Mouse (Mus musculus): ENCODE results near the gene Lin7b. TPM values are rescaled to one million over a fixed set of nuclear protein-coding genes. Genes with fewer than 3 reads are reported as not detected.

The Lin7b gene
- polyA plus RNA-seq, 1 experiment, result not detected

DNA sequence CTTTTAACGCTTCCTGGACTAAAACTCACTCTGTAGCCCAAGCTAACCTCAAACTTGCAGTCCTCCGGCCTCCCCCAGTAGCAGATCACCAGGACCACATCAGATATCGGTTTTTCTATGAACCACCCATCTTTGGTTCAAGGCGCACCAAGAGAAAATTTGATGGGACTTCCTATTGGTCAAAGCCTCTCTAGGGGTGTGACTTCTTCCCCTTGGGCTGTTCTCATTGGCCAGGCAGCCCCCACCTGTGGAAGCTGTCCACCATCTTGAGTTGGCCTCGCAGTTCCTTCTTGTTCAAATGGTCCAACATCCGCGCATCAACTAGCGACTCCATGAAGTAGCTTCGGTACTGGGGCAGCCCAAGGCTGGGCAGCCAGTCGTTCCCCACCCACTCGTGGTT lies 28.3 kb downstream of the Lin7b start:
- Histone ChIP-seq H3K4me3 (ENCODE audit: insufficient read depth, low read depth, low read length) (no peak overlapping the region), H3K4me1 (ENCODE audit: control insufficient read depth, insufficient read depth, insufficient read length, low read length) (peaks cover 11% of the 10 kb centered on the region; the same call in 1 of the 2 replicates), H3K27ac (replicated peaks; ENCODE audit: low read depth, low read length) (no peak overlapping the region)

DNA sequence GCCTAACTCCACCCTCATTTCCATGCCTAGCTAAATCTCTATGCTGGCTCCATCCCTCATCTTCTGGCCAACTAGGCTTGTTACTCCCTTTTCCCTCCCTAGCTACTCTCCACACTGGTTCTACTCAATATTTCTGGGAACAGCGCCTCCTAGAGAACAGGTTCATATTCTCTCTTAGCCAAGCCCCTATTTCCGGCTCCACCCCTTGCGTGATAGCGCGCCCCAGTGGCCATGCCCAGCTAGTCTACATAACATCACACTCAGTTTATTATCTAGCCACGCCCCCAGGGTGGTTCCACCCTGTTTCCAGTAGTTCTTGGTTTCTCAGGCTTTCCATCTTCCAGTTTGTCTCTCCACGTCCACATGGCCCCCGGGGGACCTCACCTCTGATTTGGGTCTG lies 29.1 kb downstream of the Lin7b start:
- H3K27ac ChIP-seq (replicated peaks; ENCODE audit: low read depth, low read length), result no peak overlapping the region
- peak overlapping the region; percentile 5; the same call in 1 of the 2 replicates for H3K4me3 ChIP-seq (ENCODE audit: insufficient read depth, low read depth, low read length)
- peaks cover 11% of the 10 kb centered on the region; the same call in 1 of the 2 replicates for H3K4me1 ChIP-seq (ENCODE audit: control insufficient read depth, insufficient read depth, insufficient read length, low read length)

DNA sequence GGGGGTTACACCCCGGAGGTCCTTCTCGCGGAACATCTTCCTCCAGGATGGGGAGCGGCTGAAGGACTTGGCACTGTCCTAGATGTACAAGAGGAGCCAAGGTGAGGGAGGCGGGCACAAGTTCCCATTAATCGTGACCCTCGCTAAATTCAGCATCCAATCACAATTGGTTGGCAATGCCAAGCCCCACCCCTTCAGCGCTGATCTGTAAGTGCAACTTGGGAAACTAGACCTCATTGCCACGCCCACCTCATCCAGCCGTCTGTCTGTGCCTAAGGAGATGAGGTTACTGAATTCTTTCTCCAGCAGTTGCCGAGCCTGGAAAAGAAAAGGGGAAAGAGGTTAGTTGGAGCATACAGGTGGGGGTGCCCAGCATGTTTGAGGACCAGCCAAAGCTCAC lies 29.7 kb downstream of the Lin7b start:
- H3K4me1 ChIP-seq (ENCODE audit: control insufficient read depth, insufficient read depth, insufficient read length, low read length), result peaks cover 11% of the 10 kb centered on the region; the same call in 1 of the 2 replicates
- no peak overlapping the region for H3K27ac ChIP-seq (replicated peaks; ENCODE audit: low read depth, low read length)
- peak overlapping the region; percentile 49; the same call in 1 of the 2 replicates for H3K4me3 ChIP-seq (ENCODE audit: insufficient read depth, low read depth, low read length)

DNA sequence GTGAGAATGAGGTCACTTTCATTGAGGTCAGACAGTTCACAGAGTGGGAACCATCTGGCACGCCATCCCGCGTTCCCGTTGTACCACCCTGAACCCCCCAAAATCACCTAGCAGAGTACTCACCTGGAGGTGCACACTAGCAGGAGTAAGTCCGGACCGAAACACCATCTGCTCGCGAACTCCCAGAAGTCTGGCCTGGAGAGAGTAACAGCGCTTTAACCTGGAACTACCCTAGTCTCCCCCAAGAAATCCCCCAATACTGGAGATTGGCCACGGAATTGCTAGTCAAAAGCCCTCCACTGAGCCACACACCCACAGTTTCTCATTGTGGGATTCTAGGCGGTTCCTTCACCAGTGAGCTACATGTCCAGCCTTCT lies 30.3 kb downstream of the Lin7b start:
- Histone ChIP-seq H3K4me1 (ENCODE audit: control insufficient read depth, insufficient read depth, insufficient read length, low read length) (peaks cover 11% of the 10 kb centered on the region; the same call in 1 of the 2 replicates), H3K27ac (replicated peaks; ENCODE audit: low read depth, low read length) (no peak overlapping the region), H3K4me3 (ENCODE audit: insufficient read depth, low read depth, low read length) (peak overlapping the region; percentile 49)

DNA sequence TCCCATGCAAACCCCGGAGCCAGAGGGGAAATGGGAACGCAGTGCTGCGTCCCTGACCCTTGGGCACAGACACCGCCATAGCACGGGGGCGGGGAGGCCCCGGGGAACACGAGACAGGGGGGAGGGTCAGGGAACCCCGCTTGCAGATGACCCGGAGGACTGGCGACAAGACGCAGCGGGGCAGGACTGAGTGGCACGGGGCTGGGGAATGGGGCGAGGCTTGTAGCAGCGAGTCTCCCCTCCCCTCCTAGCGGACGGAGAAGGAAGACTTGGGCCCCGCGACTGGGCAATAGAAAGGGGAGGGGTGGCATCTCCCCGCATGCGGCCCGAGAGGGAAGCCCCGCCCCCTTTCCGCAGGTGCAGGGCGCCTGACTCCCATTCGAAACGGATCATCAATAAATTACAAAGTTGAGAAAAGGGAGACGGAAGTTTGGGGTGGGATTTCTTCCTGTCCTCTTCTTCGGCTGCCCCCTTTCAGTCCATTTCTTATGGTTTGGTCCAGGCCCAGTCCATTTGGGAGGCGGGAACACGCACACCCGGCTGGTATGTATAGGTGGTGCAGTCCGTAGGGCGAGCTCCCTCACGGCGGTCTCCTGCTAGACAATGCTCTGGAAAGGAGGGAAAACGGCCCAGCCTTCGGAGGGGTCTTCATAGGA lies 30.8 kb downstream of the Lin7b start:
- peaks cover 11% of the 10 kb centered on the region; the same call in 1 of the 2 replicates for H3K4me1 ChIP-seq (ENCODE audit: control insufficient read depth, insufficient read depth, insufficient read length, low read length)
- no peak overlapping the region for H3K27ac ChIP-seq (replicated peaks; ENCODE audit: low read depth, low read length)

DNA sequence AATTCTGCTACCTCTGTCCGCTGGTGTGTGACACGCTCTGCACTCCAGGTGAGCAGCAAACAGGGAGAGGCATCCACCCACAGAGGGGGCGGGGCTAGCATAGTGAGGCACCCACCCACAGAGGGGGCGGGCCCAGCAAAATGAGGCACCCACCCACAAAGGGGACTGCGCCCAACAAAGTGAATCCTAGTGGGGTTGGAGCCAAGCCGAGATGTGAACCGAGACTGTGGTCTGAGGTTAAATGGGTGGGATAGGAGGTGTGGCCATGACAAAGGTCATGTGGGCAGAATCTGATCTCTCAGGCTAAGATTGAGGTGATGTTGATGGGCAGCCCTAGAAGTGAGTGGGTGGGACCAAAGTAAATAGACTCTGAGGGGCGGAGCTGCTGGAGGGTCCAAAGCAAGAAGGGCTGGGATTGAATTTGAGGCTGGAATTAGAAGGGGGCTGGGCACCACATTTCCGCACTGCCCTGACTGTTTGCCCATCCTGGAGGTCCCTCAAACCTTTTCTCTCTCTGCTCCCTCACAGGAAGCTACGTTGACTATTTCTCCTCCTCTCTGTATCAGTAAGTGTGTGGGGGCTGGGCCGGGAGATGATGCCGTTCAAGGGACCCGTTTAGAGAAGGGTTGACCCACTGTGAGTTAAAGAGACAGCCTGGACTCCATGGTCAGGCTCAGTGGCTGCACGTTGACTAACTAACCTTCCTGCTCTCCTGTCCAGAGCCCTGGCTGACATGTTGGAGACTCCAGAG lies 32.0 kb downstream of the Lin7b start:
- H3K4me1 ChIP-seq (ENCODE audit: control insufficient read depth, insufficient read depth, insufficient read length, low read length), result peaks cover 11% of the 10 kb centered on the region; the same call in 1 of the 2 replicates
- no peak overlapping the region for H3K27ac ChIP-seq (replicated peaks; ENCODE audit: low read depth, low read length)
- H3K4me3 ChIP-seq (ENCODE audit: insufficient read depth, low read depth, low read length), result 0 out of 2 replicates have a peak overlapping the region, but pooled peaks have one; percentile 49

More for the DNA sequence above, 30.8 kb downstream of the Lin7b start:
- peak overlapping the region; percentile 49 for H3K4me3 ChIP-seq (ENCODE audit: insufficient read depth, low read depth, low read length)

DNA sequence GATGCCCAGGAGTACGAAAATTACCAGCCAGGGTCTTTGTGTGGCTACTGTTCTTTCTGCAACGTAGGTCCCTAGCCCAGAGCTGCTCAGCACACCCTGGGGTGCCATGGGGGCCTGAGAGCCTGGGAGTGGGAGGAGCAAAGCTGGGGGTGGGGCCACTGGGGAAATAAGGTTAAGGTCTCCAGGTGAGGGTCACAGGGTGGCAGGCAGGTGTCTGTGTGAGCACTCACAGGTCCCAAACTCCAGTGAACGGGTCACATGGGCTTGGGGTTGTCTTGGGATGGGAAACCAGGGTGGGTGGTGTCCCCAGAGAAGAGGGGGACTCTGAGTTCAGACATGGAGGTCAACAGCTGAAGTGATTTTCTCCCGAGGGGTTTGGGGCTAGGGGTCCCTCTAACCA lies 32.9 kb downstream of the Lin7b start:
- H3K27ac ChIP-seq (replicated peaks; ENCODE audit: low read depth, low read length), result no peak overlapping the region
- H3K4me3 ChIP-seq (ENCODE audit: insufficient read depth, low read depth, low read length), result no peak overlapping the region

DNA sequence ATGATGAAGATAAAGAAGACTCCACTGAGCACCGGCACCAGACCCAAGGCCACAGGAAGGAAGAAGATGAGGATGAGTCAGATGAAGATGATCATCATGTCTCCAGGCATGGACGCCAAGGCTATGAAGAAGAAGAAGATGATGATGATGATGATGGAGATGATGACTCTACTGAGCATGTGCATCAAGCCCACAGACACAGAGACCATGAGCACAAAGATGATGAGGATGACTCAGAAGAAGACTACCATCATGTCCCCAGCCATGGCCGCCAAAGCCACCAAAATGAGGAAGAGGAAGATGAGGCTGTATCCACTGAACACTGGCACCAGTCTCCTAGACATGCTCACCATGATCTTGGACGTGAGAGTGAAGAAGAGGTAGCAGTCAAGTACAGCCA lies 34.1 kb downstream of the Lin7b start:
- Histone ChIP-seq H3K4me3 (ENCODE audit: insufficient read depth, low read depth, low read length) (no peak overlapping the region), H3K4me1 (ENCODE audit: control insufficient read depth, insufficient read depth, insufficient read length, low read length) (peaks cover 22% of the 10 kb centered on the region), H3K27ac (replicated peaks; ENCODE audit: low read depth, low read length) (no peak overlapping the region)

More for the DNA sequence above, 32.9 kb downstream of the Lin7b start:
- peaks cover 16% of the 10 kb centered on the region for H3K4me1 ChIP-seq (ENCODE audit: control insufficient read depth, insufficient read depth, insufficient read length, low read length)

DNA sequence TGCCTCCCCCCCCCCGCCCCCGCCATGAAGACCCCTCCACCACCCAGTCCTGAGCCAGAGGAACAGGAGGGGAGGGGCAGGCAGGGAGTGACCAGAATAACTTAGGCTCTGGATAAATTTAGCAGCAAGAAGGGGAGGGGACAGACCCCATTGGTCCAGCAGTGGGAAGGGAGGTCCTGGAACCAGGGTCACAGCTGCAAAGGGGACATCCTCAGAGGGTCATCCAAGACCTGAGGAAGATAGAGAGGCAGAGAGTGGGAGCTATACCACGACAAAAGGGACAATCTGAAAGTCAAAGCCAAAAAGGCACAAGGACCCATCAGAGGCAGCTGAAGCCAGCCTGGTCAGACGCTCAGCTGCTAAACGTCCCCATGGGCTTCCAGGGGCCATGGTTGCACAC lies 35.3 kb downstream of the Lin7b start, which contains the start of gene Hrc:
TSS of gene Hrc (plus strand) at position 235 of the 400 bp plus-strand sequence.
- Histone ChIP-seq H3K4me3 (ENCODE audit: insufficient read depth, low read depth, low read length) (no peak within 1 kb of the TSS; the same call in 1 of the 2 replicates), H3K4me1 (ENCODE audit: control insufficient read depth, insufficient read depth, insufficient read length, low read length) (peaks cover 14% of the 10 kb centered on the region), H3K27ac (replicated peaks; ENCODE audit: low read depth, low read length) (no peak within 1 kb of the TSS)

DNA sequence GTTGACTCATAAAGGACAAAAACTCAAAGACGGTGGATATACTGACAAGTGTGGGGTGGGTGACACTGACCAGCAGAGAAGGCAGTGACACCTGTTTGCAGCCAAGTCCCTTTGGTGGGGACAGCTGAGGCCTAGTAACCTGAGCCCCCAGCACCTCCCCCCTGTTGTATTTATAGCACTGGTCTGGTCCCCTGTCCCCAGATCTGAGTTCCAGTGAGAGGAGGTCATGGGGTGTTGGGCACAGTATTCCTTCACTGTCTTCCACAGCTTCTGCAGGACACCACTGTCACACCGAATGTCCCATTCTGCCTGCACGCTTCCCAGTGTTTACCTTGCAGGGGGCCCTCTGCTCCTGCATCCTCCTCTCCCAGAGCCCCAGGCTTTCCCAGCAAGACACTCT lies 35.8 kb downstream of the Lin7b start:
- H3K27ac ChIP-seq (replicated peaks; ENCODE audit: low read depth, low read length), result no peak overlapping the region
- peaks cover 11% of the 10 kb centered on the region for H3K4me1 ChIP-seq (ENCODE audit: control insufficient read depth, insufficient read depth, insufficient read length, low read length)
- no peak overlapping the region for H3K4me3 ChIP-seq (ENCODE audit: insufficient read depth, low read depth, low read length)

DNA sequence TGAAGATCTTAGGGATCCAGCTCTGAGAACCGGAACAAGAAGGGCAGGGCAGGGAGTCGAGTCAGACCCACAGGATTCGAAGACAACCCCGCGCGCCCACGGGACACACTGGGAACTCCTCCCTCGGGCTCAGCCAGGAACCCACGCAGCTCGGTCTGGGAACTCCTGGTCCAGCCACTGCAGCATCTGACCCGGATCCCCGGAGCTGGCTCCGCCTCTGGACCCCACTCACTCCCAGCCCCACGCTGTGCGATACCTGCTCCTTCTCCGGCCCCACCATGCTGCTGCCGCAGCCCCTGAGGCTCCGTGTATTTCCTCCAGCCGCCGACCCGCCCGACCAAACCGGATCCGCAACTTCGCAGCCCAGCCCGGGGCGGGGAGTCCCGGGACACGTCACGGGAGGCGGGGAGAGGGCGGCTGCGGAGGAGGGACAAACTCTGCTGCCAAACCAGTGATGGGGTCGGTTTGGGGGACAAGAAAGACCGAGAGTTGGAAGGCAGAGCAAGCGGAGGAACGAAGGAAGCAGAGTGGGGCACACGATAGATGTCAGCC lies 36.9 kb downstream of the Lin7b start, which contains the start of gene Trpm4:
TSS of gene Trpm4 (minus strand) at position 350 of the 552 bp plus-strand sequence.
- peaks cover 11% of the 10 kb centered on the region for H3K4me1 ChIP-seq (ENCODE audit: control insufficient read depth, insufficient read depth, insufficient read length, low read length)
- H3K27ac ChIP-seq (replicated peaks; ENCODE audit: low read depth, low read length), result peak within 1 kb of the TSS; percentile 42; the same call in 1 of the 2 replicates

DNA sequence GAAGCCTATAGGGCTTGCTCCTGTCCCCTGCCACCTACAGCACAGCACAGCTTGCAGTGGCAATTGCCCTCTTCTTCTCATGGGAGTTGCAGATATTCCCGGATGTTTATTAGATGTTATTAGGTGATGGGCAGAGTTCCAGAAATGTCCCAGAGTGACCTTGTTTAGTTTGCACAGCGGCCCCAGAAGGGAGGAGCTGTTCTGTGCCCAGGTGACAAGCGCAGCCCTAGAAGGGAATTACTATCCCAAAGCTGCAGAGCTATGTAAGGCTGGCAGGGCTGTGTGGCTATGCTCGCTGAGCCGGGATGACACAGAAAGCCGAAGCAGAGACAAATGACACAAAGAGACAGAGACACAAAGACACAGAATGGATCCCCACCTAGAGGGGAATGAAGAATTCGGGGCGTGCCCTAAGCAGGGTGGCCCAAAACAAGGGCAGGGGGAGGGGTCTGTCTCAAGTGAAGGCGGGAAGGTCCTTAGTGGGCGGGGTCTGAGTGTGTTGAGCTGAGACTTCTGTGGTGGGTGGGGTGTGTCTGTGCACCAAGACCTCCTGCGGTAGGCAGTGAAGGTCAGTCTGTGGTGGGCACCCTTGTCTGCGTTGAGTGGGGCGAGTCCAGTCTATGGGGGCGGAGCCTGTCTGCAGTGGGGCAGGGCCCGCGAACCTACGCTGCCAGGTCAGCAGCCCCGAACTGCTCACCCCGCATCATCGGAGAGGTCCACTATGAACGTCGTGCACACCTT lies 37.5 kb downstream of the Lin7b start:
- peak overlapping the region; percentile 42; the same call in 1 of the 2 replicates for H3K27ac ChIP-seq (replicated peaks; ENCODE audit: low read depth, low read length)
- H3K4me1 ChIP-seq (ENCODE audit: control insufficient read depth, insufficient read depth, insufficient read length, low read length), result peaks cover 11% of the 10 kb centered on the region
- H3K4me3 ChIP-seq (ENCODE audit: insufficient read depth, low read depth, low read length), result peak overlapping the region; percentile 74

More for the DNA sequence above, 36.9 kb downstream of the Lin7b start, which contains the start of gene Trpm4:
- peak within 1 kb of the TSS; percentile 74 for H3K4me3 ChIP-seq (ENCODE audit: insufficient read depth, low read depth, low read length)

DNA sequence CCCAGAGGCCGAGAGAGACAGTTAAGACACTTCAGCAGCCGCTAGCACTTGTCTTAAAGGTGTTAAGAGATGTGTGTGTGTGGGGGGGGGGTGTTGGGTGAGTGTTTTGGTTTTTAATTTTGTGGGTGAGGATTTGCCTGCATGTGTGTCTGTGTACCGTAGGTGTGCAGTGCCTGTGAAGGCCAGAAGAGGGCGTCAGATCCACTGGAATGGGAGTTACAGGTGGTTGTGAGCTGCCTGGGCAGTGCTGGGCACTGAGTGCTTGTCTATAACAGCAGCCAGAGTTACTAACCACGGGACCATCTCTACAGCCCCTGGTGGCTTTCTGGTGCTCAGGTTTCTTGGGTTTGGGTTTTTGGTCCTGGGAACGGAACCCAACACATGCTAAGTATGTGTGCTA lies 38.9 kb downstream of the Lin7b start:
- H3K4me1 ChIP-seq (ENCODE audit: control insufficient read depth, insufficient read depth, insufficient read length, low read length), result peaks cover 11% of the 10 kb centered on the region
- no peak overlapping the region for H3K4me3 ChIP-seq (ENCODE audit: insufficient read depth, low read depth, low read length)
- H3K27ac ChIP-seq (replicated peaks; ENCODE audit: low read depth, low read length), result no peak overlapping the region

DNA sequence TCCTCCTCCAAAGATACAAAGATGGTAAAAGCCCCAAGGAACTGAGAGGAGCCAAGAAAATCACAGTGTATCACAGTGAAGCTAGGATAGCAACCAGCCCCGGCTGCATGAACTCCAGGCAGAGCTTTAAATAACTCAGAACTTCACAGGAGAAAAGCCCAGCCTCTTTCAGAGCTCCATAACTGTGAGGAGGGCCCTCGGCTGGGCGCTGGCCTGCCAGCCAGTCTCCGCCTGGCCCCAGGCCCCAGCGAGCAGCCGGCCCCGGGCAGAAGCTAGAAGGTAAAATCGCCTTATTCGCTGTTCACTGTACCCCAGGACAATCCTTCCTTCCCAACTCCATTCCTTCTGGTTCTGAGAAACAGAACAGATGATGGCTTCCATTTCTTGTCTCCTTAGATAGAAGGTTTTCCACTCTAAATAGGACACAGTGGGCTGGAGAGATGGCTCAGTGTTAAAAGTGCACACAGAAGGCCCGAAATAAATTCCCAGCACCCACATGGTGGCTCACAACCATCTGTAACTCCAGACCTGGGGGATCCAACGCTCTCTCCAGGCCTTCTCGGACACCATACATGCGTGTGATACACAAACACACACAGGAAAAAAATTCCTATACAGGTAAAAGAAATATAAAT lies 41.4 kb downstream of the Lin7b start:
- Histone ChIP-seq H3K4me3 (ENCODE audit: insufficient read depth, low read depth, low read length) (no peak overlapping the region), H3K27ac (replicated peaks; ENCODE audit: low read depth, low read length) (no peak overlapping the region), H3K4me1 (ENCODE audit: control insufficient read depth, insufficient read depth, insufficient read length, low read length) (peaks cover 11% of the 10 kb centered on the region)
